Mouse (Mus musculus) lung, adult 2 months (tissue): ENCODE measurements around the gene Nemf. TPM values are rescaled to one million over a fixed set of nuclear protein-coding genes. Genes with fewer than 3 reads are reported as not detected.

Experiments used
- DNase-seq: peaks from one replicate; pipeline ENCODE4 v3.0.0; 2022
- H3K4me1 ChIP-seq: fragments of 200-500 bp; 2 replicates; pipeline ENCODE4 v1.6.1; 2011; ENCODE audit warnings: low read length; ENCODE audit not compliant: control insufficient read depth, insufficient read depth
- H3K4me3 ChIP-seq: fragments of 200-500 bp; replicated peaks from 2 replicates; pipeline ENCODE3; 2011; ENCODE audit warnings: low read depth, mild to moderate bottlenecking, control low read depth, low read length; ENCODE audit errors: extremely low read depth
- CTCF ChIP-seq: fragments of 200-500 bp; IDR thresholded peaks from 2 replicates; pipeline ENCODE4 v1.5.1; 2011; ENCODE audit warnings: mild to moderate bottlenecking, low read length, control low read depth; ENCODE audit not compliant: insufficient read depth
- POLR2A ChIP-seq: fragments of 200-500 bp; IDR thresholded peaks from 2 replicates; pipeline ENCODE4 v1.6.1; 2011; ENCODE audit warnings: low read depth, mild to moderate bottlenecking, control low read depth, low read length, borderline replicate concordance; ENCODE audit errors: extremely low read depth
- WGBS: fragments of 180-500 bp; shearing (Covaris S2); methylation state at CpG from one replicate; pipeline ENCODE4 v1.1.7; 2018; 5-methylcytosine and 5-hydroxymethylcytosine counted together
- polyA plus RNA-seq: library from polyadenylated mRNA; depleted of rRNA; stranded (reverse); fragments of >200 nt; gene quantifications from 2 replicates; pipeline ENCODE4 v1.2.3, GENCODE M21; 2012

Nemf gene
- polyA plus RNA-seq, 1 experiment, result 6.4 TPM

- H3K4me1 ChIP-seq, result no peaks in the 10 kb centered on the region
- no peak overlapping the region for H3K4me3 ChIP-seq
- peak; percentile 23 for DNase-seq
- 92% methylated on average over 2 of the region's 2 CpGs for WGBS
- no peak for TF ChIP-seq POLR2A
- TF ChIP-seq CTCF, result peak; percentile 11; the same call in 1 of the 2 replicates
Observed at GRCm38 (mm10) chr12:69333547-69333946, 23.4 kb downstream of the Nemf start.

- Histone ChIP-seq H3K4me1 (no peaks in the 10 kb centered on the region), H3K4me3 (no peak overlapping the region)
- DNase-seq, result no peak
- 76% methylated on average over 1 of the region's 1 CpGs for WGBS
- no peak for TF ChIP-seq POLR2A
- TF ChIP-seq CTCF, result no peak
Observed at GRCm38 (mm10) chr12:69332147-69332546, 24.8 kb downstream of the Nemf start.

- TF ChIP-seq CTCF, result no peak
- no peak for TF ChIP-seq POLR2A
- DNase-seq, result no peak
- Histone ChIP-seq H3K4me3 (no peak overlapping the region), H3K4me1 (no peaks in the 10 kb centered on the region)
- 71% methylated on average over 3 of the region's 3 CpGs for WGBS
Observed at GRCm38 (mm10) chr12:69331187-69331586, 25.8 kb downstream of the Nemf start.

GRCm38 (mm10) chr12:69318431-69318830 lies 38.5 kb downstream of the Nemf start:
- Histone ChIP-seq H3K4me1 (no peaks in the 10 kb centered on the region), H3K4me3 (no peak overlapping the region)
- TF ChIP-seq POLR2A, result no peak
- TF ChIP-seq CTCF, result no peak
- no peak for DNase-seq

- no peak for DNase-seq
- TF ChIP-seq CTCF, result no peak
- no peak for TF ChIP-seq POLR2A
- WGBS, result 90% methylated on average over 4 of the region's 4 CpGs
- Histone ChIP-seq H3K4me3 (no peak overlapping the region), H3K4me1 (no peaks in the 10 kb centered on the region)
Observed at GRCm38 (mm10) chr12:69309659-69310058, 47.3 kb downstream of the Nemf start.

- Histone ChIP-seq H3K4me3 (no peak overlapping the region), H3K4me1 (no peaks in the 10 kb centered on the region)
- WGBS, result 93% methylated on average over 7 of the region's 7 CpGs
- TF ChIP-seq POLR2A, result no peak
- no peak for DNase-seq
Observed at GRCm38 (mm10) chr12:69306333-69306732, 50.6 kb downstream of the Nemf start.

- TF ChIP-seq POLR2A (no peak), CTCF (no peak)
- WGBS, result 80% methylated on average over 2 of the region's 2 CpGs
- no peak for DNase-seq
Observed at GRCm38 (mm10) chr12:69304051-69304450, 52.9 kb downstream of the Nemf start.

GRCm38 (mm10) chr12:69302171-69302570 lies 54.8 kb downstream of the Nemf start:
- 89% methylated on average over 12 of the region's 12 CpGs for WGBS
- peaks cover 5% of the 10 kb centered on the region for H3K4me1 ChIP-seq
- no peak overlapping the region for H3K4me3 ChIP-seq
- DNase-seq, result no peak
- no peak for TF ChIP-seq POLR2A
- no peak for TF ChIP-seq CTCF

More at GRCm38 (mm10) chr12:69304051-69304450, 52.9 kb downstream of the Nemf start:
- Histone ChIP-seq H3K4me1 (no peaks in the 10 kb centered on the region), H3K4me3 (no peak overlapping the region)

- DNase-seq, result no peak
- peaks cover 5% of the 10 kb centered on the region for H3K4me1 ChIP-seq
- WGBS, result 88% methylated on average over 2 of the region's 2 CpGs
- no peak overlapping the region for H3K4me3 ChIP-seq
- TF ChIP-seq POLR2A (no peak), CTCF (no peak)
Observed at GRCm38 (mm10) chr12:69300391-69300790, 56.6 kb downstream of the Nemf start.

GRCm38 (mm10) chr12:69299831-69300230 lies 57.1 kb downstream of the Nemf start:
- Histone ChIP-seq H3K4me3 (no peak overlapping the region), H3K4me1 (peaks cover 5% of the 10 kb centered on the region)
- no peak for TF ChIP-seq CTCF
- TF ChIP-seq POLR2A, result no peak
- 84% methylated on average over 3 of the region's 3 CpGs for WGBS
- DNase-seq, result no peak

- peak; percentile 36 for DNase-seq
- WGBS, result 32% methylated on average over 12 of the region's 12 CpGs
- Histone ChIP-seq H3K4me3 (no peak overlapping the region), H3K4me1 (peaks cover 5% of the 10 kb centered on the region)
- no peak for TF ChIP-seq CTCF
- TF ChIP-seq POLR2A, result no peak
Observed at GRCm38 (mm10) chr12:69299231-69299630, 57.7 kb downstream of the Nemf start.
